Mouse (Mus musculus) midbrain, embryonic 14.5 days (tissue): ENCODE measurements around the gene Rras2. TPM values are rescaled to one million over a fixed set of nuclear protein-coding genes. Genes with fewer than 3 reads are reported as not detected.

Experiments used
- ATAC-seq: fragments of 200-750 bp; cut with Nextera tagmentation; 2 replicates; pipeline ENCODE4 v1.8.0; 2017; ENCODE audit warnings: moderate number of reproducible peaks, moderate library complexity; ENCODE audit not compliant: low FRiP score, low TSS enrichment
- DNase-seq: peaks from one replicate; pipeline ENCODE4 v3.0.0-alpha.2; 2015
- H3K27ac ChIP-seq: fragments of 300-500 bp; sonication (generic); replicated peaks from 2 replicates; pipeline ENCODE4 v1.5.1; 2014; ENCODE audit warnings: mild to moderate bottlenecking, low read depth, low read length, moderate library complexity
- H3K27me3 ChIP-seq: fragments of 300-500 bp; sonication (generic); 2 replicates; pipeline ENCODE4 v1.6.1; 2014; ENCODE audit warnings: low read length, control low read depth, mixed read lengths; ENCODE audit not compliant: control insufficient read depth, insufficient read depth
- H3K36me3 ChIP-seq: fragments of 300-500 bp; sonication (generic); 2 replicates; pipeline ENCODE4 v1.6.1; 2014; ENCODE audit warnings: low read length, control low read depth; ENCODE audit not compliant: control insufficient read depth, insufficient read depth
- H3K4me1 ChIP-seq: fragments of 300-500 bp; sonication (generic); 2 replicates; pipeline ENCODE4 v1.6.1; 2014; ENCODE audit warnings: mild to moderate bottlenecking, antibody characterized with exemption, low read length, control low read depth; ENCODE audit not compliant: control insufficient read depth, insufficient read depth
- H3K4me2 ChIP-seq: fragments of 300-500 bp; sonication (generic); 2 replicates; pipeline ENCODE4 v1.6.1; 2014; ENCODE audit warnings: mild to moderate bottlenecking, low read length, moderate library complexity
- H3K4me3 ChIP-seq: fragments of 300-500 bp; sonication (generic); replicated peaks from 2 replicates; pipeline ENCODE4 v1.5.1; 2014; ENCODE audit warnings: low read depth, low read length
- H3K9ac ChIP-seq: fragments of 300-500 bp; sonication (generic); replicated peaks from 2 replicates; pipeline ENCODE4 v1.6.1; 2014; ENCODE audit warnings: mild to moderate bottlenecking, low read length, moderate library complexity
- H3K9me3 ChIP-seq: fragments of 300-500 bp; sonication (generic); 2 replicates; pipeline ENCODE4 v1.6.1; 2016; ENCODE audit warnings: low read length, control low read depth, mixed read lengths; ENCODE audit not compliant: control insufficient read depth
- WGBS: fragments of 180-500 bp; shearing (Covaris S2); extraction: QIAGEN DNeasy Blood & Tissue Kit; methylation state at CpG from one replicate; pipeline ENCODE4 v1.1.7; 2014; 5-methylcytosine and 5-hydroxymethylcytosine counted together
- polyA plus RNA-seq: library from polyadenylated mRNA; unstranded; fragments of >200 nt; fragmentation: Nextera tagmentation; extraction: Ambion mirVana; gene quantifications from 2 replicates; pipeline ENCODE4 v1.2.1, GENCODE M21; 2014

The Rras2 gene
- polyA plus RNA-seq, 1 experiment from 2014 or later = 23.9 TPM

GRCm38 (mm10) chr7:114071851-114072616 is 45.5 kb downstream of the Rras2 start:
- Histone ChIP-seq H3K4me1 (no peaks in the 10 kb centered on the region), H3K27me3 (no peaks in the 10 kb centered on the region), H3K4me2 (no peak overlapping the region), H3K36me3 (no peaks in the 10 kb centered on the region), H3K9ac (no peak overlapping the region), H3K9me3 (no peaks in the 10 kb centered on the region), H3K4me3 (no peak overlapping the region), H3K27ac (no peak overlapping the region)
- DNase-seq (no peak), ATAC-seq (no peak)
- 57% methylated on average over 13 of the region's 13 CpGs for WGBS

GRCm38 (mm10) chr7:114071395-114071794 is 46.2 kb downstream of the Rras2 start:
- Histone ChIP-seq H3K27me3 (no peaks in the 10 kb centered on the region), H3K36me3 (no peaks in the 10 kb centered on the region), H3K9ac (no peak overlapping the region), H3K9me3 (no peaks in the 10 kb centered on the region), H3K4me1 (peaks cover 5% of the 10 kb centered on the region; the same call in 1 of the 2 replicates), H3K4me3 (no peak overlapping the region), H3K4me2 (no peak overlapping the region), H3K27ac (no peak overlapping the region)
- WGBS = 79% methylated on average over 5 of the region's 5 CpGs
- DNase-seq (no peak), ATAC-seq (no peak)

- ATAC-seq = no peak
- Histone ChIP-seq H3K4me3 (no peak overlapping the region), H3K9ac (no peak overlapping the region), H3K9me3 (no peaks in the 10 kb centered on the region), H3K27me3 (no peaks in the 10 kb centered on the region), H3K4me2 (no peak overlapping the region), H3K27ac (no peak overlapping the region), H3K36me3 (no peaks in the 10 kb centered on the region), H3K4me1 (peaks cover 5% of the 10 kb centered on the region; the same call in 1 of the 2 replicates)
- 87% methylated on average over 3 of the region's 3 CpGs for WGBS
- no peak for DNase-seq
Observed at GRCm38 (mm10) chr7:114070458-114070840, 47.1 kb downstream of the Rras2 start.

- DNase-seq = no peak
- Histone ChIP-seq H3K4me1 (peaks cover 5% of the 10 kb centered on the region; the same call in 1 of the 2 replicates), H3K4me2 (no peak overlapping the region), H3K4me3 (no peak overlapping the region), H3K27ac (no peak overlapping the region), H3K9ac (no peak overlapping the region), H3K27me3 (no peaks in the 10 kb centered on the region), H3K36me3 (no peaks in the 10 kb centered on the region), H3K9me3 (no peaks in the 10 kb centered on the region)
- WGBS = 88% methylated on average over 11 of the region's 11 CpGs
- no peak for ATAC-seq
Observed at GRCm38 (mm10) chr7:114069726-114070457, 47.7 kb downstream of the Rras2 start.

- ATAC-seq (no peak), DNase-seq (no peak)
- H3K4me1 ChIP-seq = peaks cover 5% of the 10 kb centered on the region; the same call in 1 of the 2 replicates
- no peak overlapping the region for H3K27ac ChIP-seq
- no peaks in the 10 kb centered on the region for H3K27me3 ChIP-seq
- 80% methylated on average over 11 of the region's 11 CpGs for WGBS
- H3K9ac ChIP-seq = no peak overlapping the region
- H3K36me3 ChIP-seq = no peaks in the 10 kb centered on the region
- H3K4me3 ChIP-seq = no peak overlapping the region
- H3K4me2 ChIP-seq = no peak overlapping the region
- no peaks in the 10 kb centered on the region for H3K9me3 ChIP-seq
Observed at GRCm38 (mm10) chr7:114068956-114069533, 48.5 kb downstream of the Rras2 start.

GRCm38 (mm10) chr7:114066529-114067178 is 50.9 kb downstream of the Rras2 start:
- Histone ChIP-seq H3K4me3 (0 out of 2 replicates have a peak overlapping the region, but pooled peaks have one; percentile 18), H3K9ac (no peak overlapping the region; the same call in 1 of the 2 replicates), H3K9me3 (no peaks in the 10 kb centered on the region), H3K27ac (no peak overlapping the region), H3K4me2 (peak overlapping the region; percentile 54), H3K4me1 (peaks cover 5% of the 10 kb centered on the region; the same call in 1 of the 2 replicates), H3K36me3 (no peaks in the 10 kb centered on the region), H3K27me3 (no peaks in the 10 kb centered on the region)
- 9% methylated on average over 14 of the region's 14 CpGs for WGBS
- ATAC-seq (peak; percentile 62; the same call in 1 of the 2 replicates), DNase-seq (peak; percentile 89)

- Histone ChIP-seq H3K27ac (no peak overlapping the region), H3K9me3 (no peaks in the 10 kb centered on the region), H3K27me3 (no peaks in the 10 kb centered on the region), H3K4me2 (no peak overlapping the region), H3K4me1 (peaks cover 5% of the 10 kb centered on the region; the same call in 1 of the 2 replicates), H3K36me3 (no peaks in the 10 kb centered on the region), H3K9ac (no peak overlapping the region), H3K4me3 (no peak overlapping the region)
- ATAC-seq (no peak), DNase-seq (no peak)
- 32% methylated on average over 11 of the region's 11 CpGs for WGBS
Observed at GRCm38 (mm10) chr7:114065407-114066185, 52.0 kb downstream of the Rras2 start.

GRCm38 (mm10) chr7:114063966-114064365 is 53.6 kb downstream of the Rras2 start:
- H3K27me3 ChIP-seq = no peaks in the 10 kb centered on the region
- H3K36me3 ChIP-seq = no peaks in the 10 kb centered on the region
- DNase-seq (no peak), ATAC-seq (no peak)
- H3K9ac ChIP-seq = no peak overlapping the region
- 90% methylated on average over 6 of the region's 6 CpGs for WGBS
- H3K27ac ChIP-seq = no peak overlapping the region
- peaks cover 5% of the 10 kb centered on the region; the same call in 1 of the 2 replicates for H3K4me1 ChIP-seq
- H3K9me3 ChIP-seq = no peaks in the 10 kb centered on the region
- no peak overlapping the region for H3K4me3 ChIP-seq
- no peak overlapping the region for H3K4me2 ChIP-seq
